Mouse (Mus musculus) gastrocnemius, adult 8-10 months (tissue): Measurements from ENCODE around the gene Vmn1r70. TPM values are rescaled to one million over a fixed set of nuclear protein-coding genes. Genes with fewer than 3 reads are reported as not detected.

Source experiments
- DNase-seq, 2 experiments: peaks; one replicate each; pipeline ENCODE4 v3.0.0; 2022; ENCODE audit warnings: low spot score in 2 of 2
- total RNA-seq, 4 experiments: library from RNA; stranded (reverse); gene quantifications; 2 replicates each; pipeline ENCODE4 v1.2.4; 2022

Gene Vmn1r70
- total RNA-seq, result not detected

- no peak for DNase-seq
Measured at GRCm38 (mm10) chr7:10631232-10631631, at the start of gene Vmn1r70. TSS of gene Vmn1r70 (plus strand) at chr7:10631532.

- no peak for DNase-seq
Measured at GRCm38 (mm10) chr7:10613559-10613958, 17.8 kb upstream of the Vmn1r70 start, which contains the start of gene Vmn1r69. TSS of gene Vmn1r69 (minus strand) at chr7:10613659.

Other genes starting within 250 kb of the Vmn1r70 start
- not detected for gene Vmn1r67, start 188.2 kb upstream of the Vmn1r70 start, total RNA-seq
- gene Zik1, start 136.1 kb upstream of the Vmn1r70 start, total RNA-seq, result 1 to 10 TPM; 1.1 to 1.4 (median 1.2) TPM
- gene Vmn1r68, start 73.0 kb upstream of the Vmn1r70 start, total RNA-seq, result not detected
- gene Vmn1r69, start 17.9 kb upstream of the Vmn1r70 start, total RNA-seq, result not detected
- gene Nlrp4b, start 56.3 kb downstream of the Vmn1r70 start, total RNA-seq, result not detected
- gene Vmn1r71, start 122.8 kb downstream of the Vmn1r70 start, total RNA-seq, result not detected